Mouse (Mus musculus): ENCODE results near the gene Ms4a6b. TPM values are rescaled to one million over a fixed set of nuclear protein-coding genes. Genes with fewer than 3 reads are reported as not detected.
"Not testable (repeated sequence)": the region's sequence is repeated elsewhere in the genome, so short reads cannot be mapped to it uniquely, and the experiment has no call there.

Gene Ms4a6b
- not detected in 2 replicates for polyA plus RNA-seq (2012; ENCODE audit: insufficient read depth, insufficient read length, low replicate concordance, missing spikeins)

DNA sequence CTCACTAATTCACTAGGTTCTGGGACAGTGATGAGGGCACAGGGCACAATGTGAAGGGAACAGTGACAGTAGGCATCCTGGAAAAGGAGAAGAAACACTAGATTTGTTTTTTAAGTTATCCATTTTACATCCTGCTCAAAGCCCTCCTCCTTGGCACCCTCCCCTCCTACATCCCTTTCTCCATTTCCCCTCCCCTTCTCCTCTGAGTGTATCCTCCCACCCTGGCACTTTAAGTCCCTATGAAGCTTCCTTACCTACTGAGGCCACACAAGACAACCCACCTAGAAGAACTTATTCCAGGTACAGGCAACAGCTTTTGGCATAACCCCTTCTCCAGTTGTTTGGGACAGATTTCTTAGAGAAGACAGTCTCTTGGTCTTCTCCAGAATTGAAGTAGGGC lies at the start of gene Ms4a6b:
Gene Ms4a6b (plus strand): TSS at position 267 of the 400 bp plus-strand sequence.
- Histone ChIP-seq H3K4me1 (ENCODE audit: control insufficient read depth, insufficient read depth, low read length) (no peaks in the 10 kb centered on the region), H3K27ac (ENCODE audit: insufficient read depth, low read depth, low read length) (no peak within 1 kb of the TSS), H3K4me3 (ENCODE audit: insufficient read depth, low read depth, low read length) (no peak within 1 kb of the TSS)
- TF ChIP-seq CTCF (IDR thresholded peaks at IDR 0.05; ENCODE audit: insufficient read depth, low read depth, low read length) (no peak), POLR2A (IDR thresholded peaks at IDR 0.05; ENCODE audit: insufficient read depth, low read depth, low read length) (no peak)

DNA sequence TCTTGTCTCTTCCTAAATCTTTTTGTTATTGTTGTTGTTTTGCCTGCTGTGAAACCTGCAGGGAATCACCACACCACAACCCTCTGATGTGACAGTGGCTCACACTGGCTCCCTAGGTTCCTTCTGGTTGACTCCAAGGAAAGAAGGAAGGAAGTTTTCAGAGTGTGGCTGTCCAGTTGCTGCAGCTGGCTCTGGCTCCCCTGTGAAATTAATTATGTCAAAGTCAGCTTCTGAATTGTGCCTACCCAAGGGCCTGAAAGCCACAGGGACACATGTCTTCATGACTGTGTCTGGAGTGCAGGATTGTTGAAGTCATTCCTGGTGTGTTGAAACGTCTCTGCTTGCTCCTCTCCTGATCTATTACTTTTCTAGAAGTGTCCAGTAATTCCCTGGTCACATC lies 48.0 kb upstream of the Ms4a6b start:
- H3K4me3 ChIP-seq (ENCODE audit: insufficient read depth, low read depth, low read length); H3K4me1 ChIP-seq (ENCODE audit: control insufficient read depth, insufficient read depth, low read length); H3K27ac ChIP-seq (ENCODE audit: insufficient read depth, low read depth, low read length): not testable (repeated sequence)
- WGBS, result 60% methylated on average over 1 of the region's 1 CpGs

DNA sequence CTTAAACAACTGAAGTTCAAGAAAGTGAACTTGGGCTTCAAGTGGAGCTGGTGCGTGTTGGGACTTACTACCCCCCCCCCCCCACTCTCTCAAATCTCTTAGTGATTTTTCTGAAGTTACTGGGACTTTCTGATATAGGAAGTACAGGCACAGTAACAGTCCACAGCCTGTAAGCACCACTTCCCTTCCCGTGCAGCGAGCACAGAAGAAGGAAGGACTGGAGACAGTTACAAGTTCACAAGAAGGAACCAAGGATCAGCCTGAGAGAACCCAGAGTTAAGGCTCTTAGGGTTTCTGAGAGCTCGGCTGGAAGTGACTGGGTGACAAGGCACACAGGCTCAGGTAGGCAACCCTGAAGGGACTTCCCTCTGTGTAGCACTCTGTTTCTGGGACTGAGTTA lies 47.1 kb upstream of the Ms4a6b start, which contains the start of gene Ms4a6c:
Gene Ms4a6c (plus strand): TSS at position 152 of the 400 bp plus-strand sequence.
- not testable (repeated sequence) for H3K4me3 ChIP-seq (ENCODE audit: insufficient read depth, low read depth, low read length); H3K27ac ChIP-seq (ENCODE audit: insufficient read depth, low read depth, low read length); H3K4me1 ChIP-seq (ENCODE audit: control insufficient read depth, insufficient read depth, low read length)
- 85% methylated on average over 4 of the region's 4 CpGs for WGBS

DNA sequence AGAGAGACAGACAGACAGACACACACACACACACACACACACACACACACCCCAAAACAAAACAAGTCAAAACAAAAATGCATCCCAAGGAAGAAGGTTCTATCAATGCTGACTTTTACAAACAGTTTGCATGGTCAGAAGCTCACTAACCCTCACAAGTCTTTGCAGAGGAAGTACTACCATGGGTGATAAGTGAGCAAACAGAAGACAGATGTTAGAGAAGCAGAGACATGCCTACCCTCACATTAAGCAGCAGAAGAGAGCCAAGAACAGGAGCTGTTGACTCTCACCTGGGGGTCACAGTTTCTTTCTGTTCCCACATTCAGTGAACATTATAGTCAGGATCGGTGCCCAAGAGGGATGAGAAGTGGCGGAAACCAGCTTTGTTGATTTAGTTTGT lies 36.6 kb upstream of the Ms4a6b start:
- WGBS, result 89% methylated on average over 2 of the region's 2 CpGs
- no peak overlapping the region for H3K4me3 ChIP-seq (ENCODE audit: insufficient read depth, low read depth, low read length)
- H3K27ac ChIP-seq (ENCODE audit: insufficient read depth, low read depth, low read length), result no peak overlapping the region
- TF ChIP-seq CTCF (IDR thresholded peaks at IDR 0.05; ENCODE audit: insufficient read depth, low read depth, low read length), result no peak
- no peak for TF ChIP-seq POLR2A (IDR thresholded peaks at IDR 0.05; ENCODE audit: insufficient read depth, low read depth, low read length)
- no peaks in the 10 kb centered on the region for H3K4me1 ChIP-seq (ENCODE audit: control insufficient read depth, insufficient read depth, low read length)

DNA sequence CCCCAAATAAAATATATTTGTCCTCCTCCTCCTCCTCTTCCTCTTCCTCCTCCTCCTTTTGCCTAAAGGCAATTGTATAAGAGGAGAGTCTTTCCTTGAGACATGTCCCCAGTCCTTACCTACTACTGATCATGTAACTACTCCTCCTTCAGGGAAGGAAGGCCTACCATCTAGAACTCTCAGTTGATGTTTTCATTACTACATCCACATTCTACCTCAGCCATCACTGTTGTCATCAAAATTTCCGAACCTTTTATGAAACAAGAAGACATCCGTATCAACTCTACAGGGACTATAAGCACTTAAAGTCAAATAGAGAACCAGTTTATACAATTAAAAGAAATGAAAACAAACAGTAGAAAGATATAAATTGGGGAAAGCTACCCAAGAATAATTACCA lies 33.6 kb upstream of the Ms4a6b start:
- WGBS, result 95% methylated on average over 2 of the region's 2 CpGs
- Histone ChIP-seq H3K27ac (ENCODE audit: insufficient read depth, low read depth, low read length) (no peak overlapping the region), H3K4me1 (ENCODE audit: control insufficient read depth, insufficient read depth, low read length) (no peaks in the 10 kb centered on the region), H3K4me3 (ENCODE audit: insufficient read depth, low read depth, low read length) (no peak overlapping the region)
- TF ChIP-seq POLR2A (IDR thresholded peaks at IDR 0.05; ENCODE audit: insufficient read depth, low read depth, low read length) (no peak), CTCF (IDR thresholded peaks at IDR 0.05; ENCODE audit: insufficient read depth, low read depth, low read length) (no peak)

DNA sequence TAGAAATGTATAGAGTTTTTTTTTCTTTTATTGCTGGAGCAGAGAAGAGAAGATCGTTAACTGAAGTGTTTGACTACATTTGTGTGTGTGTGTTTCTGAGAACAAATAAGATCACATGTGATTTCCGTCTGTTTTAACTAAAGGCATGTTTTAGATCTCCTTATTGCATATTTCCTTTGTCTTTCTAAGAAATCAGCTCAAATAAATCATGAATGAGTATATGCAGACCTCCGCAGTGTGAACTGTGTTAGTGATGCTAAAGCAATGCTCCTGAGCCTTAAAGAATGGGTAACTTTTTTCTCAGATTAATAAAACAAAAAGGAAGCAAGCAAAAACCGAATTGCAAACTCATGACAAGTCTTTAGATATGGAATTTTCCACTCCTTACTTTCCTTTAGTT lies 32.4 kb upstream of the Ms4a6b start:
- Histone ChIP-seq H3K27ac (ENCODE audit: insufficient read depth, low read depth, low read length) (no peak overlapping the region), H3K4me3 (ENCODE audit: insufficient read depth, low read depth, low read length) (no peak overlapping the region), H3K4me1 (ENCODE audit: control insufficient read depth, insufficient read depth, low read length) (no peaks in the 10 kb centered on the region)
- TF ChIP-seq POLR2A (IDR thresholded peaks at IDR 0.05; ENCODE audit: insufficient read depth, low read depth, low read length) (no peak), CTCF (IDR thresholded peaks at IDR 0.05; ENCODE audit: insufficient read depth, low read depth, low read length) (no peak)
- 66% methylated on average over 4 of the region's 4 CpGs for WGBS

DNA sequence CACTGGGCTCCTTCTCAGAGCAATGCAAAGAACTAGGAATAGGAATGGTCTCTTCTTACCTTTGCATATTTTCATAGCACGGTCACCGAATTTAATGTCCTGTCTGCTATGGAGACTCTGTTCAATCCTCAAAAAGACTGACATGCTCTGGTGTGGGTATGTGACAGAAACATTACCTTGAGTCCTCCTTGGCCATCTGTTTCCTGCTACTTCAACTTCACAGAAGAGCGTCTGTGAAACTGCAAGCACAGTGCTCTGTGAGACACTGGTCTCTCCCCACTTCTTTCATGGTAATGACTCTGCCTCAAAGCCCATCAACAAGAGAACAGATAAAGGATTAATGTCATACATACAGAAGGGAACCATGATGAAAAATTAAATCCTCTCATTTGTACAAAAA lies 31.9 kb upstream of the Ms4a6b start:
- Histone ChIP-seq H3K4me3 (ENCODE audit: insufficient read depth, low read depth, low read length) (no peak overlapping the region), H3K4me1 (ENCODE audit: control insufficient read depth, insufficient read depth, low read length) (no peaks in the 10 kb centered on the region), H3K27ac (ENCODE audit: insufficient read depth, low read depth, low read length) (no peak overlapping the region)
- 82% methylated on average over 3 of the region's 3 CpGs for WGBS
- no peak for TF ChIP-seq CTCF (IDR thresholded peaks at IDR 0.05; ENCODE audit: insufficient read depth, low read depth, low read length)
- no peak for TF ChIP-seq POLR2A (IDR thresholded peaks at IDR 0.05; ENCODE audit: insufficient read depth, low read depth, low read length)

DNA sequence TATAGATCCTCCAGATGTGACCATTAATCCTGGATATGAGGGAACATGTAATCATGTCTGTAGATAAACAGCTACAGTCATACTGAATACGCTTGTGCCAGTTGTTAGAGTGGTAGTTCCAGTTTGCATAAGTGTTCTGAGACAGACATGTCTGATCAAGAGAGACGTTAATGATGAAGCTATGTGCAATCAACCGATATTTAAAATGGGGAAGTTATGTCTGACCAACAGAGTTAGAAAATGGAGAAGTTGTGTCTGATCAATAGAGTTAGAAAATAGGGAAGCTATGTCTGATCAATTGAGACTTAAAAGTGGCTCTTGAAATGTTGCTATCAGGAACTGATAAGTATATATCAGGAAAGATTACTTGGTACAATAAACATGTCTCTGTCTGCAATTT lies 31.0 kb upstream of the Ms4a6b start:
- TF ChIP-seq POLR2A (IDR thresholded peaks at IDR 0.05; ENCODE audit: insufficient read depth, low read depth, low read length) (no peak), CTCF (IDR thresholded peaks at IDR 0.05; ENCODE audit: insufficient read depth, low read depth, low read length) (no peak)
- WGBS, result 90% methylated on average over 3 of the region's 3 CpGs
- Histone ChIP-seq H3K4me1 (ENCODE audit: control insufficient read depth, insufficient read depth, low read length) (no peaks in the 10 kb centered on the region), H3K4me3 (ENCODE audit: insufficient read depth, low read depth, low read length) (no peak overlapping the region), H3K27ac (ENCODE audit: insufficient read depth, low read depth, low read length) (no peak overlapping the region)

DNA sequence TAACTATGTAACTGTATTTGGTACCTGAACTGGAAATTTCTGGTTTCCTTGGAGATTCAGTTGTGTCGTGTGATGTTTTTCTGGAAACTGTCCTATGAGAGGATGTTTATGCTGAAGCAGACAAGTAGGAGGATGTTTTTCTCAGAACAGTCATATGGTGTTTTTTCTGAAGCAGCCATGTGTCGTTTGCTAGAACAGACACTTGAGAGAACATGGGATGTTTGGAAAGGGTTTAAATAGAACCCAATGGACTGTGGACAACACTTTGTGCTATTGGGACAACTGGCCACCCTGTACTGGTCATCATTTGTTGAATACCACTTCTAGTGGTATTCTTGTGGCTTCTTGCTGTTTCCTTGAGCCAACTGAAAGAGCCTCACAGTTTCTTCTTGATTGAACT lies 30.6 kb upstream of the Ms4a6b start, which contains the start of gene Gm8369:
Gene Gm8369 (plus strand): TSS at position 193 of the 400 bp plus-strand sequence.
- Histone ChIP-seq H3K4me1 (ENCODE audit: control insufficient read depth, insufficient read depth, low read length) (no peaks in the 10 kb centered on the region), H3K27ac (ENCODE audit: insufficient read depth, low read depth, low read length) (no peak within 1 kb of the TSS), H3K4me3 (ENCODE audit: insufficient read depth, low read depth, low read length) (no peak within 1 kb of the TSS)
- TF ChIP-seq CTCF (IDR thresholded peaks at IDR 0.05; ENCODE audit: insufficient read depth, low read depth, low read length), result no peak
- TF ChIP-seq POLR2A (IDR thresholded peaks at IDR 0.05; ENCODE audit: insufficient read depth, low read depth, low read length), result no peak
- 66% methylated on average over 2 of the region's 2 CpGs for WGBS

DNA sequence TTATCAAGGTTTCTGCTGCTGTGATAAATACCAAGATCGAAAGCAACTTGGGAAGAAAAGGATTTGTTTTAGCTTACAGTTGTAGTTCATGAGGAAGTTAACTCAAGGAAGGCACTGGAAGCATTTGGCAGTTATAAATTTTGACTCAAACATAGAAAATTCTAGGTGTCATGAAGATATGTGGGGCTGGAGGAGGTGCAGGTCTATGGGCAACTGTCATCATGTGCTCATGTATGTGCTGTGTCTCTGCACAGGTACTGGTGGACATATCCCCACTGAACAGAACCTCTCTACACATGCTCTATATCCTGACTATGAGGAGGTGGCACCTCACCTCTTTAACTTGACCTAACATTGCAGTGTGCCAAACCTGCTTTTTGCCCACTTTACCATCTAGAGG lies 29.7 kb upstream of the Ms4a6b start:
- Histone ChIP-seq H3K27ac (ENCODE audit: insufficient read depth, low read depth, low read length) (no peak overlapping the region), H3K4me1 (ENCODE audit: control insufficient read depth, insufficient read depth, low read length) (no peaks in the 10 kb centered on the region), H3K4me3 (ENCODE audit: insufficient read depth, low read depth, low read length) (no peak overlapping the region)
- TF ChIP-seq POLR2A (IDR thresholded peaks at IDR 0.05; ENCODE audit: insufficient read depth, low read depth, low read length) (no peak), CTCF (IDR thresholded peaks at IDR 0.05; ENCODE audit: insufficient read depth, low read depth, low read length) (no peak)
- WGBS, result 91% methylated on average over 1 of the region's 1 CpGs

Measured in olfactory bulb, adult 2 months (tissue).